Mouse (Mus musculus) embryo, embryonic 9.5 days (tissue): ENCODE results near the gene 6330403K07Rik.

Experiments used
- DNase-seq: peaks from one replicate; pipeline ENCODE4 v3.0.0-alpha.2; 2017; ENCODE audit errors: extremely low spot score

6330403K07Rik gene

DNA sequence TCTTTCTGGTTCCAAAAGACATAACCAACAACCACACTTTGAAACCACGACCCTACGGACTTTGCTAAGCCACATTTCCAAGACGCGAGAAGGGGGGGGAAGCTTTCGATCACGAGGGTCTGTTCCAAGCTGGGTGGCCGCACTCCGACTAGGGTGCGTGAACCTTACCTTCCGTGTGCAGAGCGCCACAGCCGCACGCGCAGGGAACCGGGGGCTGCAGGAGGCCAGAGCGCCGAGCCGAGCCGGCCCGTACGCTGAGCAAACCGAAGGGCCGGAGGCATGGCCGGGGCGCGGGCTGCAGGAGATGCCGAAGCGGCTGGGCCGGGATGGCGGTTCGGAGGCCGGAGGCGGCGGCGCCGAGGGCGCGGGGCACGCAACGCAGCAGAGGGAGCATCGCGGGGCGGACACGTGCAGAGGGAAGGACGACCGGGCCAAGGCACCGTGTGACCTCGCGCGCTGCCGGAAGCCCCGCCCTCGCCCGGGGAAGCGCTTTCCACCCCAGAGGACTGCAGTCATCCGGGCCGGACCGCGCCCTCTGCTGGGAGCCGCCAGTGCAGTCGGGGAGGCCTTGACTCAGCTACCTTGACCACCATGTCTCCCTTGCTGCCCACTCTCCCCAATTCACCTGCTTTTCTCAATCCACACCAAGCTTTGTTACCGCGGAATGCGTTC is 50.6 kb downstream of the 6330403K07Rik start, which contains the start of gene C1qbp:
TSS of gene C1qbp (minus strand) at position 470 of the 672 bp plus-strand sequence.
- DNase-seq: peak; percentile 92

- DNase-seq: no peak
Measured at GRCm38 (mm10) chr11:70982030-70982429, 51.3 kb downstream of the 6330403K07Rik start.
